Mouse (Mus musculus) MEL (cell line): ENCODE measurements around the gene Inhba. TPM values are rescaled to one million over a fixed set of nuclear protein-coding genes. Genes with fewer than 3 reads are reported as not detected.

Experiments used
- DNase-seq: peaks from one replicate; pipeline ENCODE4 v3.0.0; 2011; ENCODE audit warnings: low read depth, low spot score
- H3K27ac ChIP-seq: 2 replicates; pipeline ENCODE4 v1.5.1; 2012; ENCODE audit warnings: low read depth, mild to moderate bottlenecking, control low read depth, low read length, moderate library complexity; ENCODE audit not compliant: control insufficient read depth
- H3K27me3 ChIP-seq, 2 experiments: fragments of 150-350 bp in 1 of 2; sonication (generic) in 1 of 2; 2 replicates each; pipeline ENCODE4 v1.6.1; 2012; ENCODE audit warnings: low read length in 2 of 2, mild to moderate bottlenecking in 2 of 2, improper control_type of control experiment in 1 of 2, moderate library complexity in 1 of 2; ENCODE audit not compliant: insufficient read depth in 2 of 2, control insufficient read depth in 1 of 2
- H3K36me3 ChIP-seq, 2 experiments: 2 replicates each; pipeline ENCODE4 v1.6.1; 2012 to 2014; ENCODE audit warnings: low read length in 2 of 2, improper control_type of control experiment in 1 of 2, inconsistent platforms in 1 of 2, mild to moderate bottlenecking in 1 of 2; ENCODE audit not compliant: insufficient read depth in 2 of 2, control insufficient read depth in 1 of 2
- H3K4me1 ChIP-seq, 2 experiments: fragments of 150-350 bp in 1 of 2; sonication (generic) in 1 of 2; 2 replicates each; pipeline ENCODE4 v1.6.1; 2012; ENCODE audit warnings: low read length in 2 of 2, improper control_type of control experiment in 1 of 2, mild to moderate bottlenecking in 1 of 2; ENCODE audit not compliant: insufficient read depth in 2 of 2, control insufficient read depth in 1 of 2
- H3K4me3 ChIP-seq, 2 experiments: fragments of 150-350 bp in 1 of 2; sonication (generic) in 1 of 2; 2 replicates each; pipeline ENCODE4 v1.5.1; 2012; ENCODE audit warnings: low read depth in 2 of 2, low read length in 2 of 2, mild to moderate bottlenecking in 2 of 2, moderate library complexity in 2 of 2, control low read depth in 1 of 2, improper control_type of control experiment in 1 of 2; ENCODE audit not compliant: control insufficient read depth in 1 of 2, insufficient read depth in 1 of 2
- H3K79me2 ChIP-seq: 2 replicates; pipeline ENCODE4 v1.6.1; 2012; ENCODE audit warnings: mild to moderate bottlenecking, low read length, moderate library complexity; ENCODE audit not compliant: control insufficient read depth, poor library complexity, insufficient read depth
- H3K9ac ChIP-seq: 2 replicates; pipeline ENCODE4 v1.6.1; 2012; ENCODE audit warnings: low read depth, mild to moderate bottlenecking, control low read depth, low read length, moderate library complexity; ENCODE audit not compliant: control insufficient read depth, poor library complexity, severe bottlenecking
- H3K9me3 ChIP-seq: fragments of 150-350 bp; sonication (generic); replicated peaks from 2 replicates; pipeline ENCODE4 v1.6.1; 2012; ENCODE audit warnings: mild to moderate bottlenecking, low read length, improper control_type of control experiment, moderate library complexity; ENCODE audit not compliant: insufficient read depth
- CHD1 ChIP-seq: IDR thresholded peaks from 2 replicates; pipeline ENCODE4 v1.6.1; 2012; ENCODE audit warnings: low read depth, mild to moderate bottlenecking, inconsistent platforms, low read length, improper control_type of control experiment
- CHD2 ChIP-seq: IDR thresholded peaks from 2 replicates; pipeline ENCODE4 v1.6.1; 2011; ENCODE audit warnings: low read length, improper control_type of control experiment
- CTCF ChIP-seq, 3 experiments: IDR thresholded peaks in 2 of 3; conservative IDR thresholded peaks in 1 of 3; 2 replicates each; pipeline ENCODE4 v1.5.1; 2011 to 2012; ENCODE audit warnings: low read length in 3 of 3, low read depth in 2 of 3, mild to moderate bottlenecking in 2 of 3, improper control_type of control experiment in 1 of 3, inconsistent platforms in 1 of 3, mixed read lengths in 1 of 3, moderate library complexity in 1 of 3; ENCODE audit not compliant: control insufficient read depth in 1 of 3, insufficient read depth in 1 of 3, poor library complexity in 1 of 3, severe bottlenecking in 1 of 3
- EP300 ChIP-seq, 2 experiments: IDR thresholded peaks; 2 replicates each; pipeline ENCODE4 v1.6.1; 2011; ENCODE audit warnings: improper control_type of control experiment in 2 of 2, low read length in 2 of 2, low read depth in 1 of 2, mild to moderate bottlenecking in 1 of 2
- GABPA ChIP-seq: IDR thresholded peaks from 2 replicates; pipeline ENCODE4 v1.6.1; 2012; ENCODE audit warnings: low read depth, mild to moderate bottlenecking, inconsistent platforms, low read length, improper control_type of control experiment, moderate library complexity
- KAT2A ChIP-seq: conservative IDR thresholded peaks from 2 replicates; pipeline ENCODE4 v1.6.1; 2012; ENCODE audit warnings: low read depth, low read length, improper control_type of control experiment, inconsistent platforms
- MAFK ChIP-seq: IDR thresholded peaks from 2 replicates; pipeline ENCODE4 v1.6.1; 2011; ENCODE audit warnings: low read depth, mild to moderate bottlenecking, low read length, improper control_type of control experiment, borderline replicate concordance
- MAX ChIP-seq: IDR thresholded peaks from 2 replicates; pipeline ENCODE4 v1.6.1; 2011; ENCODE audit warnings: low read length, improper control_type of control experiment
- MEF2A ChIP-seq: IDR thresholded peaks from 2 replicates; pipeline ENCODE4 v1.6.1; 2014; ENCODE audit warnings: low read depth, mild to moderate bottlenecking, inconsistent platforms, low read length, improper control_type of control experiment; ENCODE audit not compliant: poor library complexity, insufficient replicate concordance, severe bottlenecking; ENCODE audit errors: extremely low read depth
- MXI1 ChIP-seq: IDR thresholded peaks from 2 replicates; pipeline ENCODE4 v1.6.1; 2011; ENCODE audit warnings: mild to moderate bottlenecking, low read depth, low read length, improper control_type of control experiment
- MYC ChIP-seq: IDR thresholded peaks from 2 replicates; pipeline ENCODE4 v1.6.1; 2011; ENCODE audit warnings: low read depth, mild to moderate bottlenecking, low read length, improper control_type of control experiment, moderate library complexity
- NELFE ChIP-seq: IDR thresholded peaks from 2 replicates; pipeline ENCODE4 v1.6.1; 2011; ENCODE audit warnings: low read depth, low read length, improper control_type of control experiment
- NRF1 ChIP-seq: IDR thresholded peaks from 2 replicates; pipeline ENCODE4 v1.6.1; 2014; ENCODE audit warnings: low read depth, mild to moderate bottlenecking, inconsistent platforms, low read length, improper control_type of control experiment, moderate library complexity; ENCODE audit not compliant: poor library complexity, insufficient read depth, severe bottlenecking
- POLR2A ChIP-seq, 2 experiments: IDR thresholded peaks; 2 replicates each; pipeline ENCODE4 v1.6.1; 2011 to 2012; ENCODE audit warnings: low read length in 2 of 2, mild to moderate bottlenecking in 2 of 2, control low read depth in 1 of 2, improper control_type of control experiment in 1 of 2, low read depth in 1 of 2, moderate library complexity in 1 of 2; ENCODE audit not compliant: control insufficient read depth in 1 of 2, insufficient read depth in 1 of 2, poor library complexity in 1 of 2
- POLR2AphosphoS2 ChIP-seq: IDR thresholded peaks from 2 replicates; pipeline ENCODE4 v1.6.1; 2011; ENCODE audit warnings: low read length, improper control_type of control experiment
- RAD21 ChIP-seq: IDR thresholded peaks from 2 replicates; pipeline ENCODE4 v1.6.1; 2011; ENCODE audit warnings: mild to moderate bottlenecking, low read depth, low read length, improper control_type of control experiment
- RCOR1 ChIP-seq: IDR thresholded peaks from 2 replicates; pipeline ENCODE4 v1.6.1; 2012; ENCODE audit warnings: low read depth, mild to moderate bottlenecking, inconsistent platforms, low read length, improper control_type of control experiment
- SMC3 ChIP-seq: IDR thresholded peaks from 2 replicates; pipeline ENCODE4 v1.6.1; 2011; ENCODE audit warnings: low read depth, low read length, improper control_type of control experiment
- TAL1 ChIP-seq: IDR thresholded peaks from 2 replicates; pipeline ENCODE4 v1.6.1; 2012; ENCODE audit warnings: mild to moderate bottlenecking, inconsistent platforms, low read length, moderate library complexity, mixed read lengths
- TBP ChIP-seq: IDR thresholded peaks from 2 replicates; pipeline ENCODE4 v1.8.0; 2011; ENCODE audit warnings: low read depth, low read length, improper control_type of control experiment
- USF1 ChIP-seq: IDR thresholded peaks from 2 replicates; pipeline ENCODE4 v1.6.1; 2014; ENCODE audit warnings: low read depth, mild to moderate bottlenecking, inconsistent platforms, low read length, improper control_type of control experiment, moderate library complexity
- USF2 ChIP-seq, 2 experiments: IDR thresholded peaks; 2 replicates each; pipeline ENCODE4 v1.6.1; 2011 to 2012; ENCODE audit warnings: improper control_type of control experiment in 2 of 2, low read length in 2 of 2, borderline replicate concordance in 1 of 2, inconsistent platforms in 1 of 2, low read depth in 1 of 2, mild to moderate bottlenecking in 1 of 2; ENCODE audit not compliant: insufficient read depth in 1 of 2
- ZMIZ1 ChIP-seq: IDR thresholded peaks from 2 replicates; pipeline ENCODE4 v1.6.1; 2012; ENCODE audit warnings: low read depth, mild to moderate bottlenecking, inconsistent platforms, low read length, improper control_type of control experiment, moderate library complexity
- ZNF384 ChIP-seq: IDR thresholded peaks from 2 replicates; pipeline ENCODE4 v1.6.1; 2012; ENCODE audit warnings: low read depth, mild to moderate bottlenecking, inconsistent platforms, low read length, improper control_type of control experiment
- polyA plus RNA-seq, 2 experiments: library from polyadenylated mRNA; stranded (reverse) in 1 of 2; unstranded in 1 of 2; fragments of >175 nt in 1 of 2; fragments of >200 nt in 1 of 2; gene quantifications; 2 replicates each; pipeline versions ENCODE4 v1.2.1 to v1.2.4; 2012; ENCODE audit warnings: low replicate concordance in 2 of 2, low read depth in 1 of 2; ENCODE audit not compliant: insufficient read length in 2 of 2, insufficient read depth in 1 of 2, missing spikeins in 1 of 2
- total RNA-seq: library from RNA; depleted of rRNA; stranded (reverse); fragments of 300-350 nt; gene quantifications from 2 replicates; pipeline ENCODE4 v1.2.3, GENCODE M21; 2012

Gene Inhba
- total and polyA plus RNA-seq, 3 experiments: not detected

DNA sequence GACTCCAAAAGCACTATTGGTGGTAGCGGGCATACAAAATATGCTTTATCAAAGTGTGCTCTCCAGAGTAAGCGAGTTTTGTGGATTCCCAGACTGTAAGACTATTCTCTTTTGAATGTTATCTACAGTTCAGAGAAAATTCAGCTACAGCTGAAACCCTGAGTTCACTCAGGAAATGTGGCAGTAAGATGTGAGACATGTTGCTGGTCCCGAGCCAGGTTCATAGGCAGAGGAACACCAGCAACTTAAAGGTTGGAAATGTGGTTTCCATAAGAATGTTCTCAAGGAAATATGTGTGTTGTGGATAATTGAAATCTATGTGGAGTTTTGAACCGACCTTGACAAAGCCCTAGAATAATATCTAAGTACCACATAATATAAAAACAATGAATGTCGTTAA, 65.6 kb downstream of the Inhba start:
- no peak overlapping the region for H3K4me3 ChIP-seq
- H3K36me3 ChIP-seq: no peaks in the 10 kb centered on the region
- H3K4me1 ChIP-seq: no peaks in the 10 kb centered on the region
- no peak overlapping the region for H3K9ac ChIP-seq
- H3K79me2 ChIP-seq: no peaks in the 10 kb centered on the region
- H3K9me3 ChIP-seq: no peaks in the 10 kb centered on the region
- no peaks in the 10 kb centered on the region for H3K27me3 ChIP-seq
- TF ChIP-seq RAD21 (no peak), KAT2A (no peak), MAX (no peak), MXI1 (no peak), NRF1 (no peak), NELFE (no peak), CHD1 (no peak), USF1 (no peak)
- no peak overlapping the region for H3K27ac ChIP-seq
- no peak for DNase-seq

DNA sequence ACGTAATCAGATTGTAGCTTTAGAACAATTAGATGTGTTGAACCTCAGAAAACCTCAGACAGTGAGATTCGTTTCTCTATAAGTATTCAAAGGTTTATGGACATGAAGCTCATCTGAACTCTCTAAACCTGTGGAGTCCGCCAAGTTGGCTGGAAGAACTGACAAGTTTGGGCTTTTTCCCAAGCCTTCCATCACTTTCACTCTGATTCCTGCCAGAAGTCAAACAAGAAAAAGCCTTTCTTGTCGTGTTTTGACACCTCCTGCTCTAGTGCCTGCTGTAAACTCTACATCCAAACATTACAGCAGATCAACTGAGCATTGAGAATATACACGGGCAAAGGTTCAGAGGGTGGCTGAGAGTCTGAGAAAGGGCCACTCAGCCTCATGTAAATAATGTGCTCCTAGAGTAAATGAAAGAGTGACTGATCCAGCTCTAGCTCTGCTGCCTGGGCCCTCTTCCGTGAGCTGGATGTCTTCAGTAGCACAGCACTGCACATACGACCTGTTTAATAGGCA, 66.6 kb downstream of the Inhba start:
- Histone ChIP-seq H3K36me3 (no peaks in the 10 kb centered on the region), H3K9ac (no peak overlapping the region), H3K27ac (no peak overlapping the region), H3K9me3 (no peaks in the 10 kb centered on the region), H3K79me2 (no peaks in the 10 kb centered on the region), H3K4me3 (no peak overlapping the region), H3K27me3 (no peaks in the 10 kb centered on the region), H3K4me1 (no peaks in the 10 kb centered on the region)
- DNase-seq: no peak
- TF ChIP-seq MAFK (no peak), POLR2A (IDR thresholded peaks at IDR 0.05; ENCODE audit: control insufficient read depth in 1 of 2, insufficient read depth in 1 of 2, low read depth in 1 of 2, low read length in 2 of 2, poor library complexity in 1 of 2) (no peak), ZMIZ1 (no peak), USF2 (IDR thresholded peaks at IDR 0.05; ENCODE audit: borderline replicate concordance in 1 of 2, insufficient read depth in 1 of 2, low read depth in 1 of 2, low read length in 2 of 2) (no peak)

- no peak overlapping the region for H3K4me3 ChIP-seq
- TF ChIP-seq SMC3 (no peak), MYC (no peak), RCOR1 (no peak), MEF2A (no peak), USF1 (no peak), CTCF (IDR thresholded peaks at IDR 0.05 in 2 of 3, conservative IDR thresholded peaks at IDR 0.05 in 1 of 3; ENCODE audit: control insufficient read depth in 1 of 3, insufficient read depth in 1 of 3, low read depth in 2 of 3, low read length in 3 of 3, poor library complexity in 1 of 3, severe bottlenecking in 1 of 3) (no peak), ZNF384 (no peak), TBP (no peak), POLR2AphosphoS2 (no peak), EP300 (IDR thresholded peaks at IDR 0.05; ENCODE audit: low read depth in 1 of 2, low read length in 2 of 2) (no peak), CHD2 (no peak), MAFK (no peak), ZMIZ1 (no peak), NRF1 (no peak), GABPA (no peak), CHD1 (no peak), TAL1 (no peak)
- no peaks in the 10 kb centered on the region for H3K4me1 ChIP-seq
- H3K9me3 ChIP-seq: no peaks in the 10 kb centered on the region
- no peak for DNase-seq
- no peaks in the 10 kb centered on the region for H3K79me2 ChIP-seq
- no peak overlapping the region for H3K27ac ChIP-seq
- H3K9ac ChIP-seq: no peak overlapping the region
- no peaks in the 10 kb centered on the region for H3K36me3 ChIP-seq
- no peaks in the 10 kb centered on the region for H3K27me3 ChIP-seq
Observed at GRCm38 (mm10) chr13:16080205-16080604, 68.6 kb downstream of the Inhba start.
